Mouse (Mus musculus) forebrain, embryonic 16.5 days (tissue): ENCODE measurements around the gene Cacna1g. TPM values are rescaled to one million over a fixed set of nuclear protein-coding genes. Genes with fewer than 3 reads are reported as not detected.
A peak's percentile ranks its signal among the peaks of the same experiment; 100 is the strongest.

Experiments used
- ATAC-seq: fragments of 200-750 bp; cut with Nextera tagmentation; 2 replicates; pipeline ENCODE4 v1.8.0; 2017; ENCODE audit warnings: mild to moderate bottlenecking, moderate library complexity
- H3K27ac ChIP-seq: fragments of 300-500 bp; sonication (generic); 2 replicates; pipeline ENCODE4 v1.5.1; 2014; ENCODE audit warnings: low read length, control low read depth
- H3K27me3 ChIP-seq: fragments of 300-500 bp; sonication (generic); replicated peaks from 2 replicates; pipeline ENCODE4 v1.6.1; 2014; ENCODE audit warnings: low read length; ENCODE audit not compliant: control insufficient read depth, insufficient read depth
- H3K36me3 ChIP-seq: fragments of 300-500 bp; sonication (generic); 2 replicates; pipeline ENCODE4 v1.6.1; 2014; ENCODE audit not compliant: control insufficient read depth, insufficient read depth
- H3K4me1 ChIP-seq: fragments of 300-500 bp; sonication (generic); replicated peaks from 2 replicates; pipeline ENCODE4 v1.6.1; 2014; ENCODE audit warnings: low read length; ENCODE audit not compliant: control insufficient read depth, insufficient read depth
- H3K4me2 ChIP-seq: fragments of 300-500 bp; sonication (generic); 2 replicates; pipeline ENCODE4 v1.6.1; 2014; ENCODE audit warnings: mild to moderate bottlenecking, low read length, control low read depth
- H3K4me3 ChIP-seq: fragments of 300-500 bp; sonication (generic); replicated peaks from 2 replicates; pipeline ENCODE4 v1.5.1; 2014; ENCODE audit warnings: mild to moderate bottlenecking, low read length, control low read depth
- H3K9ac ChIP-seq: fragments of 300-500 bp; sonication (generic); replicated peaks from 2 replicates; pipeline ENCODE4 v1.6.1; 2014; ENCODE audit warnings: low read depth, low read length, control low read depth
- H3K9me3 ChIP-seq: fragments of 300-500 bp; sonication (generic); 2 replicates; pipeline ENCODE4 v1.6.1; 2016; ENCODE audit warnings: low read length; ENCODE audit not compliant: control insufficient read depth
- WGBS: fragments of 180-500 bp; shearing (Covaris S2); extraction: QIAGEN DNeasy Blood & Tissue Kit; methylation state at CpG from one replicate; pipeline ENCODE4 v1.1.7; 2014; 5-methylcytosine and 5-hydroxymethylcytosine counted together
- polyA plus RNA-seq: library from polyadenylated mRNA; unstranded; fragments of >200 nt; fragmentation: Nextera tagmentation; extraction: Ambion mirVana; gene quantifications from 2 replicates; pipeline ENCODE4 v1.2.1, GENCODE M21; 2015

Gene Cacna1g
- polyA plus RNA-seq, 1 experiment from 2014 or later = 12.1 TPM

GRCm38 (mm10) chr11:94498093-94498996 lies 24.3 kb upstream of the Cacna1g start:
- H3K9ac ChIP-seq = peak overlapping the region; percentile 39
- H3K4me1 ChIP-seq = peaks cover 22% of the 10 kb centered on the region
- no peak overlapping the region for H3K27ac ChIP-seq
- H3K27me3 ChIP-seq = no peaks in the 10 kb centered on the region; the same call in 1 of the 2 replicates
- peak; percentile 48 for ATAC-seq
- WGBS = 13% methylated on average over 19 of the region's 19 CpGs
- H3K9me3 ChIP-seq = no peaks in the 10 kb centered on the region
- peak overlapping the region; percentile 49 for H3K4me2 ChIP-seq
- H3K36me3 ChIP-seq = no peaks in the 10 kb centered on the region
- H3K4me3 ChIP-seq = peak overlapping the region; percentile 5; the same call in 1 of the 2 replicates

GRCm38 (mm10) chr11:94495415-94495814 lies 21.4 kb upstream of the Cacna1g start:
- Histone ChIP-seq H3K9me3 (no peaks in the 10 kb centered on the region), H3K27me3 (no peaks in the 10 kb centered on the region; the same call in 1 of the 2 replicates), H3K4me3 (no peak overlapping the region), H3K27ac (no peak overlapping the region), H3K4me2 (no peak overlapping the region), H3K9ac (no peak overlapping the region), H3K36me3 (no peaks in the 10 kb centered on the region), H3K4me1 (peaks cover 32% of the 10 kb centered on the region)
- 74% methylated on average over 3 of the region's 3 CpGs for WGBS
- ATAC-seq = no peak

- Histone ChIP-seq H3K4me3 (peak overlapping the region; percentile 67), H3K4me2 (peak overlapping the region; percentile 55; the same call in 1 of the 2 replicates), H3K9ac (peak overlapping the region; percentile 86; the same call in 1 of the 2 replicates), H3K4me1 (peaks cover 10% of the 10 kb centered on the region), H3K36me3 (no peaks in the 10 kb centered on the region), H3K9me3 (no peaks in the 10 kb centered on the region), H3K27me3 (no peaks in the 10 kb centered on the region), H3K27ac (no peak overlapping the region)
- WGBS = 67% methylated on average over 7 of the region's 7 CpGs
- no peak for ATAC-seq
Measured at GRCm38 (mm10) chr11:94491749-94492099, 17.7 kb upstream of the Cacna1g start.

- H3K36me3 ChIP-seq = no peaks in the 10 kb centered on the region
- peak overlapping the region; percentile 55 for H3K4me2 ChIP-seq
- peak overlapping the region; percentile 86 for H3K9ac ChIP-seq
- H3K4me1 ChIP-seq = peaks cover 10% of the 10 kb centered on the region
- ATAC-seq = peak; percentile 80
- H3K27ac ChIP-seq = no peak overlapping the region
- H3K27me3 ChIP-seq = no peaks in the 10 kb centered on the region
- H3K4me3 ChIP-seq = peak overlapping the region; percentile 67
- WGBS = 4% methylated on average over 55 of the region's 55 CpGs
- H3K9me3 ChIP-seq = no peaks in the 10 kb centered on the region
Measured at GRCm38 (mm10) chr11:94491035-94491748, 17.2 kb upstream of the Cacna1g start.

GRCm38 (mm10) chr11:94489745-94490144 lies 15.7 kb upstream of the Cacna1g start:
- no peak overlapping the region for H3K4me2 ChIP-seq
- H3K36me3 ChIP-seq = no peaks in the 10 kb centered on the region
- ATAC-seq = no peak
- no peaks in the 10 kb centered on the region for H3K9me3 ChIP-seq
- 30% methylated on average over 4 of the region's 4 CpGs for WGBS
- no peak overlapping the region for H3K27ac ChIP-seq
- H3K4me1 ChIP-seq = peaks cover 10% of the 10 kb centered on the region
- no peak overlapping the region for H3K4me3 ChIP-seq
- H3K27me3 ChIP-seq = no peaks in the 10 kb centered on the region
- H3K9ac ChIP-seq = no peak overlapping the region

- H3K9ac ChIP-seq = no peak overlapping the region
- 91% methylated on average over 11 of the region's 11 CpGs for WGBS
- H3K4me3 ChIP-seq = no peak overlapping the region
- H3K9me3 ChIP-seq = no peaks in the 10 kb centered on the region
- no peak for ATAC-seq
- peaks cover 10% of the 10 kb centered on the region for H3K4me1 ChIP-seq
- no peak overlapping the region for H3K4me2 ChIP-seq
- no peak overlapping the region for H3K27ac ChIP-seq
- H3K27me3 ChIP-seq = no peaks in the 10 kb centered on the region
- H3K36me3 ChIP-seq = no peaks in the 10 kb centered on the region
Measured at GRCm38 (mm10) chr11:94488767-94489533, 15.0 kb upstream of the Cacna1g start.

GRCm38 (mm10) chr11:94486001-94486400 lies 12.0 kb upstream of the Cacna1g start, which contains the start of gene Spata20:
Gene Spata20, minus strand, starts transcription at chr11:94486179.
- Histone ChIP-seq H3K27me3 (no peaks in the 10 kb centered on the region), H3K9me3 (no peaks in the 10 kb centered on the region), H3K4me1 (peaks cover 4% of the 10 kb centered on the region; the same call in 1 of the 2 replicates), H3K27ac (no peak within 1 kb of the TSS), H3K4me3 (0 out of 2 replicates have a peak within 1 kb of the TSS, but pooled peaks have one; percentile 4), H3K9ac (peak within 1 kb of the TSS; percentile 24; the same call in 1 of the 2 replicates), H3K4me2 (peak within 1 kb of the TSS; percentile 29), H3K36me3 (no peaks in the 10 kb centered on the region)
- WGBS = 2% methylated on average over 24 of the region's 24 CpGs
- ATAC-seq = peak; percentile 86

GRCm38 (mm10) chr11:94485223-94485622 lies 11.2 kb upstream of the Cacna1g start:
- no peaks in the 10 kb centered on the region for H3K4me1 ChIP-seq
- 90% methylated on average over 5 of the region's 5 CpGs for WGBS
- ATAC-seq = no peak
- no peak overlapping the region for H3K4me3 ChIP-seq
- H3K27ac ChIP-seq = no peak overlapping the region
- no peak overlapping the region for H3K4me2 ChIP-seq
- no peaks in the 10 kb centered on the region for H3K9me3 ChIP-seq
- H3K36me3 ChIP-seq = no peaks in the 10 kb centered on the region
- H3K9ac ChIP-seq = no peak overlapping the region
- H3K27me3 ChIP-seq = no peaks in the 10 kb centered on the region
